Mouse (Mus musculus): ENCODE measurements at regions not wholly inside any gene's neighbourhood (a gene's known extent, or its start where the extent isn't known, plus 50 kb on each side); places are given as distances from the start of the nearest gene placed in this dataset.
"Not testable (repeated sequence)": the region's sequence is repeated elsewhere in the genome, so short reads cannot be mapped to it uniquely, and the experiment has no call there.

- H3K4me3 ChIP-seq (ENCODE audit: low read depth, low read length); H3K27ac ChIP-seq (replicated peaks); H3K4me2 ChIP-seq (replicated peaks; ENCODE audit: low read depth); H3K4me1 ChIP-seq (replicated peaks; ENCODE audit: control insufficient read depth, insufficient read depth); H3K27me3 ChIP-seq (ENCODE audit: control insufficient read depth, insufficient read depth, low read length); H3K9ac ChIP-seq (ENCODE audit: low read length); H3K9me3 ChIP-seq (ENCODE audit: control insufficient read depth, low read length); ATAC-seq (ENCODE audit: low FRiP score, low TSS enrichment); DNase-seq (ENCODE audit: low spot score); H3K36me3 ChIP-seq (ENCODE audit: control insufficient read depth, insufficient read depth, low read length): not testable (repeated sequence)
- 87% methylated on average over 7 of the region's 7 CpGs for WGBS
These were observed 139.5 kb downstream of the Slc6a15 start for GRCm38 (mm10) chr10:103507051-103507450.

- Histone ChIP-seq H3K9ac (ENCODE audit: low read length) (no peak overlapping the region), H3K4me1 (replicated peaks; ENCODE audit: control insufficient read depth, insufficient read depth) (no peaks in the 10 kb centered on the region), H3K9me3 (ENCODE audit: control insufficient read depth, low read length) (no peaks in the 10 kb centered on the region), H3K4me3 (ENCODE audit: low read depth, low read length) (no peak overlapping the region), H3K27ac (replicated peaks) (no peak overlapping the region), H3K27me3 (ENCODE audit: control insufficient read depth, insufficient read depth, low read length) (no peaks in the 10 kb centered on the region), H3K4me2 (replicated peaks; ENCODE audit: low read depth) (no peak overlapping the region), H3K36me3 (ENCODE audit: control insufficient read depth, insufficient read depth, low read length) (no peaks in the 10 kb centered on the region)
- TF ChIP-seq EP300 (optimal IDR thresholded peaks at IDR 0.05), result no peak
- no peak for TF ChIP-seq CTCF (IDR thresholded peaks at IDR 0.05; ENCODE audit: low read depth)
- WGBS, result 90% methylated on average over 2 of the region's 2 CpGs
- DNase-seq (ENCODE audit: low spot score) (no peak), ATAC-seq (ENCODE audit: low FRiP score, low TSS enrichment) (no peak)
These were observed 176.9 kb downstream of the Slc6a15 start for GRCm38 (mm10) chr10:103544502-103544901.

- DNase-seq (ENCODE audit: low spot score) (no peak), ATAC-seq (ENCODE audit: low FRiP score, low TSS enrichment) (no peak)
- TF ChIP-seq CTCF (IDR thresholded peaks at IDR 0.05; ENCODE audit: low read depth) (no peak), EP300 (optimal IDR thresholded peaks at IDR 0.05) (no peak)
- no peak overlapping the region for H3K4me3 ChIP-seq (ENCODE audit: low read depth, low read length)
- H3K27ac ChIP-seq (replicated peaks), result no peak overlapping the region
- H3K4me2 ChIP-seq (replicated peaks; ENCODE audit: low read depth), result no peak overlapping the region
- no peaks in the 10 kb centered on the region for H3K9me3 ChIP-seq (ENCODE audit: control insufficient read depth, low read length)
- WGBS, result 66% methylated on average over 2 of the region's 2 CpGs
- no peaks in the 10 kb centered on the region for H3K4me1 ChIP-seq (replicated peaks; ENCODE audit: control insufficient read depth, insufficient read depth)
- no peaks in the 10 kb centered on the region for H3K36me3 ChIP-seq (ENCODE audit: control insufficient read depth, insufficient read depth, low read length)
- H3K27me3 ChIP-seq (ENCODE audit: control insufficient read depth, insufficient read depth, low read length), result no peaks in the 10 kb centered on the region
- no peak overlapping the region for H3K9ac ChIP-seq (ENCODE audit: low read length)
These were observed 181.9 kb downstream of the Slc6a15 start for GRCm38 (mm10) chr10:103549510-103549909.

- no peak overlapping the region for H3K27ac ChIP-seq (replicated peaks)
- no peaks in the 10 kb centered on the region for H3K27me3 ChIP-seq (ENCODE audit: control insufficient read depth, insufficient read depth, low read length)
- no peak for DNase-seq (ENCODE audit: low spot score)
These were observed 217.5 kb downstream of the Slc6a15 start for GRCm38 (mm10) chr10:103585097-103585496.

GRCm38 (mm10) chr10:103585504-103585903, 217.9 kb downstream of the Slc6a15 start:
- Histone ChIP-seq H3K27ac (replicated peaks) (no peak overlapping the region), H3K4me1 (replicated peaks; ENCODE audit: control insufficient read depth, insufficient read depth) (no peaks in the 10 kb centered on the region), H3K36me3 (ENCODE audit: control insufficient read depth, insufficient read depth, low read length) (no peaks in the 10 kb centered on the region), H3K9me3 (ENCODE audit: control insufficient read depth, low read length) (no peaks in the 10 kb centered on the region), H3K4me2 (replicated peaks; ENCODE audit: low read depth) (no peak overlapping the region), H3K27me3 (ENCODE audit: control insufficient read depth, insufficient read depth, low read length) (no peaks in the 10 kb centered on the region), H3K9ac (ENCODE audit: low read length) (no peak overlapping the region), H3K4me3 (ENCODE audit: low read depth, low read length) (no peak overlapping the region)
- WGBS, result 91% methylated on average over 2 of the region's 2 CpGs
- TF ChIP-seq CTCF (IDR thresholded peaks at IDR 0.05; ENCODE audit: low read depth) (no peak), EP300 (optimal IDR thresholded peaks at IDR 0.05) (no peak)
- DNase-seq (ENCODE audit: low spot score) (no peak), ATAC-seq (ENCODE audit: low FRiP score, low TSS enrichment) (no peak)

More at GRCm38 (mm10) chr10:103585097-103585496, 217.5 kb downstream of the Slc6a15 start:
- H3K36me3 ChIP-seq (ENCODE audit: control insufficient read depth, insufficient read depth, low read length), result no peaks in the 10 kb centered on the region
- WGBS, result 60% methylated on average over 3 of the region's 3 CpGs
- H3K4me2 ChIP-seq (replicated peaks; ENCODE audit: low read depth), result no peak overlapping the region
- TF ChIP-seq EP300 (optimal IDR thresholded peaks at IDR 0.05), result no peak
- TF ChIP-seq CTCF (IDR thresholded peaks at IDR 0.05; ENCODE audit: low read depth), result no peak
- ATAC-seq (ENCODE audit: low FRiP score, low TSS enrichment), result no peak
- no peak overlapping the region for H3K4me3 ChIP-seq (ENCODE audit: low read depth, low read length)
- H3K9ac ChIP-seq (ENCODE audit: low read length), result no peak overlapping the region
- H3K9me3 ChIP-seq (ENCODE audit: control insufficient read depth, low read length), result no peaks in the 10 kb centered on the region
- H3K4me1 ChIP-seq (replicated peaks; ENCODE audit: control insufficient read depth, insufficient read depth), result no peaks in the 10 kb centered on the region

- no peak for TF ChIP-seq EP300 (optimal IDR thresholded peaks at IDR 0.05)
- no peak for TF ChIP-seq CTCF (IDR thresholded peaks at IDR 0.05; ENCODE audit: low read depth)
- ATAC-seq (ENCODE audit: low FRiP score, low TSS enrichment) (no peak), DNase-seq (ENCODE audit: low spot score) (no peak)
- Histone ChIP-seq H3K4me2 (replicated peaks; ENCODE audit: low read depth) (no peak overlapping the region), H3K27ac (replicated peaks) (no peak overlapping the region), H3K9me3 (ENCODE audit: control insufficient read depth, low read length) (no peaks in the 10 kb centered on the region), H3K4me3 (ENCODE audit: low read depth, low read length) (no peak overlapping the region), H3K4me1 (replicated peaks; ENCODE audit: control insufficient read depth, insufficient read depth) (no peaks in the 10 kb centered on the region), H3K9ac (ENCODE audit: low read length) (no peak overlapping the region), H3K27me3 (ENCODE audit: control insufficient read depth, insufficient read depth, low read length) (no peaks in the 10 kb centered on the region), H3K36me3 (ENCODE audit: control insufficient read depth, insufficient read depth, low read length) (no peaks in the 10 kb centered on the region)
- WGBS, result 90% methylated on average over 2 of the region's 2 CpGs
These were observed 224.4 kb downstream of the Slc6a15 start for GRCm38 (mm10) chr10:103591985-103592384.
